Mouse (Mus musculus) hindbrain, embryonic 13.5 days (tissue): ENCODE results near the gene Impg2. TPM values are rescaled to one million over a fixed set of nuclear protein-coding genes. Genes with fewer than 3 reads are reported as not detected.

ENCODE experiments used
- ATAC-seq: fragments of 200-750 bp; cut with Nextera tagmentation; 2 replicates; pipeline ENCODE4 v1.8.0; 2017; ENCODE audit warnings: moderate TSS enrichment; ENCODE audit not compliant: low FRiP score
- H3K27ac ChIP-seq: fragments of 300-500 bp; sonication (generic); 2 replicates; pipeline ENCODE4 v1.5.1; 2015; ENCODE audit warnings: inconsistent platforms, mild to moderate bottlenecking, moderate library complexity
- H3K27me3 ChIP-seq: fragments of 300-500 bp; sonication (generic); 2 replicates; pipeline ENCODE4 v1.6.1; 2015; ENCODE audit warnings: mild to moderate bottlenecking, inconsistent platforms
- H3K36me3 ChIP-seq: fragments of 300-500 bp; sonication (generic); 2 replicates; pipeline ENCODE4 v1.6.1; 2015; ENCODE audit warnings: mild to moderate bottlenecking, inconsistent platforms
- H3K4me1 ChIP-seq: fragments of 300-500 bp; sonication (generic); replicated peaks from 2 replicates; pipeline ENCODE4 v1.6.1; 2015; ENCODE audit warnings: inconsistent platforms
- H3K4me2 ChIP-seq: fragments of 300-500 bp; sonication (generic); 2 replicates; pipeline ENCODE4 v1.6.1; 2015; ENCODE audit warnings: inconsistent platforms, mild to moderate bottlenecking, moderate library complexity
- H3K4me3 ChIP-seq: fragments of 300-500 bp; sonication (generic); 2 replicates; pipeline ENCODE4 v1.5.1; 2015; ENCODE audit warnings: mild to moderate bottlenecking, inconsistent platforms
- H3K9ac ChIP-seq: fragments of 300-500 bp; sonication (generic); 2 replicates; pipeline ENCODE4 v1.6.1; 2015; ENCODE audit warnings: mild to moderate bottlenecking, inconsistent platforms
- H3K9me3 ChIP-seq: fragments of 300-500 bp; sonication (generic); 2 replicates; pipeline ENCODE4 v1.6.1; 2016; ENCODE audit warnings: inconsistent platforms
- WGBS: fragments of 180-500 bp; shearing (Covaris S2); methylation state at CpG from one replicate; pipeline ENCODE4 v1.1.7; 2015; 5-methylcytosine and 5-hydroxymethylcytosine counted together
- polyA plus RNA-seq: library from polyadenylated mRNA; unstranded; fragments of >200 nt; fragmentation: Nextera tagmentation; extraction: Ambion mirVana; gene quantifications from 2 replicates; pipeline ENCODE4 v1.2.1, GENCODE M21; 2015

Impg2 gene
- polyA plus RNA-seq, 1 experiment from 2014 or later: 0.49 TPM

- Histone ChIP-seq H3K9ac (no peak overlapping the region), H3K4me3 (no peak overlapping the region), H3K27me3 (no peaks in the 10 kb centered on the region), H3K4me2 (no peak overlapping the region), H3K4me1 (no peaks in the 10 kb centered on the region), H3K9me3 (no peaks in the 10 kb centered on the region), H3K36me3 (no peaks in the 10 kb centered on the region), H3K27ac (no peak overlapping the region)
- 87% methylated on average over 9 of the region's 9 CpGs for WGBS
- no peak for ATAC-seq
Measured at GRCm38 (mm10) chr16:56279060-56279459, 74.9 kb downstream of the Impg2 start.

GRCm38 (mm10) chr16:56279752-56280151 lies 75.6 kb downstream of the Impg2 start:
- H3K27me3 ChIP-seq: no peaks in the 10 kb centered on the region
- no peak overlapping the region for H3K4me3 ChIP-seq
- no peaks in the 10 kb centered on the region for H3K36me3 ChIP-seq
- no peaks in the 10 kb centered on the region for H3K9me3 ChIP-seq
- no peaks in the 10 kb centered on the region for H3K4me1 ChIP-seq
- H3K27ac ChIP-seq: no peak overlapping the region
- no peak overlapping the region for H3K9ac ChIP-seq
- no peak overlapping the region for H3K4me2 ChIP-seq
- no peak for ATAC-seq

GRCm38 (mm10) chr16:56281336-56281735 lies 77.2 kb downstream of the Impg2 start:
- Histone ChIP-seq H3K9ac (no peak overlapping the region), H3K4me3 (no peak overlapping the region), H3K27ac (no peak overlapping the region), H3K36me3 (no peaks in the 10 kb centered on the region), H3K4me2 (no peak overlapping the region), H3K27me3 (no peaks in the 10 kb centered on the region), H3K9me3 (no peaks in the 10 kb centered on the region), H3K4me1 (no peaks in the 10 kb centered on the region)
- 87% methylated on average over 4 of the region's 4 CpGs for WGBS
- ATAC-seq: no peak

- H3K4me2 ChIP-seq: no peak overlapping the region
- no peaks in the 10 kb centered on the region for H3K4me1 ChIP-seq
- H3K27me3 ChIP-seq: no peaks in the 10 kb centered on the region
- H3K4me3 ChIP-seq: no peak overlapping the region
- H3K9ac ChIP-seq: no peak overlapping the region
- no peak for ATAC-seq
- no peaks in the 10 kb centered on the region for H3K36me3 ChIP-seq
- H3K27ac ChIP-seq: no peak overlapping the region
- no peaks in the 10 kb centered on the region for H3K9me3 ChIP-seq
- WGBS: 95% methylated on average over 1 of the region's 1 CpGs
Measured at GRCm38 (mm10) chr16:56283330-56283729, 79.2 kb downstream of the Impg2 start.

- Histone ChIP-seq H3K4me3 (no peak overlapping the region), H3K36me3 (no peaks in the 10 kb centered on the region), H3K4me1 (no peaks in the 10 kb centered on the region), H3K27ac (no peak overlapping the region), H3K4me2 (no peak overlapping the region), H3K9me3 (no peaks in the 10 kb centered on the region), H3K9ac (no peak overlapping the region), H3K27me3 (no peaks in the 10 kb centered on the region)
- 98% methylated on average over 1 of the region's 1 CpGs for WGBS
- no peak for ATAC-seq
Measured at GRCm38 (mm10) chr16:56283873-56284272, 79.8 kb downstream of the Impg2 start.

GRCm38 (mm10) chr16:56286076-56286475 lies 82.0 kb downstream of the Impg2 start:
- no peaks in the 10 kb centered on the region for H3K27me3 ChIP-seq
- no peaks in the 10 kb centered on the region for H3K36me3 ChIP-seq
- H3K4me3 ChIP-seq: no peak overlapping the region
- no peak for ATAC-seq
- no peak overlapping the region for H3K9ac ChIP-seq
- H3K4me2 ChIP-seq: no peak overlapping the region
- no peak overlapping the region for H3K27ac ChIP-seq
- 82% methylated on average over 5 of the region's 5 CpGs for WGBS
- no peaks in the 10 kb centered on the region for H3K9me3 ChIP-seq
- no peaks in the 10 kb centered on the region for H3K4me1 ChIP-seq

- Histone ChIP-seq H3K9ac (no peak overlapping the region), H3K27ac (no peak overlapping the region), H3K36me3 (no peaks in the 10 kb centered on the region), H3K9me3 (no peaks in the 10 kb centered on the region), H3K4me2 (no peak overlapping the region), H3K4me1 (no peaks in the 10 kb centered on the region), H3K27me3 (no peaks in the 10 kb centered on the region), H3K4me3 (no peak overlapping the region)
- 97% methylated on average over 2 of the region's 2 CpGs for WGBS
- ATAC-seq: no peak
Measured at GRCm38 (mm10) chr16:56286977-56287376, 82.9 kb downstream of the Impg2 start.

GRCm38 (mm10) chr16:56294887-56295286 lies 90.8 kb downstream of the Impg2 start:
- Histone ChIP-seq H3K4me2 (no peak overlapping the region), H3K4me1 (no peaks in the 10 kb centered on the region), H3K27ac (no peak overlapping the region), H3K36me3 (no peaks in the 10 kb centered on the region), H3K9ac (no peak overlapping the region), H3K9me3 (no peaks in the 10 kb centered on the region), H3K27me3 (no peaks in the 10 kb centered on the region), H3K4me3 (no peak overlapping the region)
- 68% methylated on average over 1 of the region's 1 CpGs for WGBS
- ATAC-seq: no peak

- H3K4me2 ChIP-seq: no peak overlapping the region
- no peaks in the 10 kb centered on the region for H3K36me3 ChIP-seq
- peak; percentile 65 for ATAC-seq
- no peaks in the 10 kb centered on the region for H3K9me3 ChIP-seq
- no peak overlapping the region for H3K4me3 ChIP-seq
- H3K27me3 ChIP-seq: no peaks in the 10 kb centered on the region
- H3K9ac ChIP-seq: no peak overlapping the region
- H3K4me1 ChIP-seq: no peaks in the 10 kb centered on the region
- whole genome bisulfite sequencing: 83% methylated on average over 3 of the region's 3 CpGs
- no peak overlapping the region for H3K27ac ChIP-seq
Measured at GRCm38 (mm10) chr16:56295888-56296648, 92.0 kb downstream of the Impg2 start.

GRCm38 (mm10) chr16:56298248-56298647 lies 94.1 kb downstream of the Impg2 start:
- H3K4me2 ChIP-seq: no peak overlapping the region
- no peak overlapping the region for H3K27ac ChIP-seq
- H3K27me3 ChIP-seq: no peaks in the 10 kb centered on the region
- no peaks in the 10 kb centered on the region for H3K36me3 ChIP-seq
- WGBS: 88% methylated on average over 6 of the region's 6 CpGs
- no peak for ATAC-seq
- H3K4me3 ChIP-seq: no peak overlapping the region
- H3K9ac ChIP-seq: no peak overlapping the region
- no peaks in the 10 kb centered on the region for H3K4me1 ChIP-seq
- no peaks in the 10 kb centered on the region for H3K9me3 ChIP-seq

GRCm38 (mm10) chr16:56298836-56299235 lies 94.7 kb downstream of the Impg2 start:
- ATAC-seq: no peak
- Histone ChIP-seq H3K4me1 (no peaks in the 10 kb centered on the region), H3K9ac (no peak overlapping the region), H3K36me3 (no peaks in the 10 kb centered on the region), H3K27ac (no peak overlapping the region), H3K4me3 (no peak overlapping the region), H3K9me3 (no peaks in the 10 kb centered on the region), H3K27me3 (no peaks in the 10 kb centered on the region), H3K4me2 (no peak overlapping the region)
- 88% methylated on average over 2 of the region's 2 CpGs for WGBS

- Histone ChIP-seq H3K4me2 (no peak overlapping the region), H3K27me3 (no peaks in the 10 kb centered on the region), H3K9ac (no peak overlapping the region), H3K4me1 (no peaks in the 10 kb centered on the region), H3K4me3 (no peak overlapping the region), H3K9me3 (no peaks in the 10 kb centered on the region), H3K27ac (no peak overlapping the region), H3K36me3 (no peaks in the 10 kb centered on the region)
- ATAC-seq: no peak
- WGBS: 81% methylated on average over 4 of the region's 4 CpGs
Measured at GRCm38 (mm10) chr16:56302996-56303395, 98.9 kb downstream of the Impg2 start.

- Histone ChIP-seq H3K4me3 (no peak overlapping the region), H3K9me3 (no peaks in the 10 kb centered on the region), H3K36me3 (no peaks in the 10 kb centered on the region), H3K4me2 (no peak overlapping the region), H3K9ac (no peak overlapping the region), H3K27me3 (no peaks in the 10 kb centered on the region), H3K27ac (no peak overlapping the region), H3K4me1 (no peaks in the 10 kb centered on the region)
- no peak for ATAC-seq
- WGBS: 87% methylated on average over 4 of the region's 4 CpGs
Measured at GRCm38 (mm10) chr16:56304167-56304566, 100.1 kb downstream of the Impg2 start.
